11 mouse cellular contexts compared by ENCODE assay signal in the genomic region with DNA sequence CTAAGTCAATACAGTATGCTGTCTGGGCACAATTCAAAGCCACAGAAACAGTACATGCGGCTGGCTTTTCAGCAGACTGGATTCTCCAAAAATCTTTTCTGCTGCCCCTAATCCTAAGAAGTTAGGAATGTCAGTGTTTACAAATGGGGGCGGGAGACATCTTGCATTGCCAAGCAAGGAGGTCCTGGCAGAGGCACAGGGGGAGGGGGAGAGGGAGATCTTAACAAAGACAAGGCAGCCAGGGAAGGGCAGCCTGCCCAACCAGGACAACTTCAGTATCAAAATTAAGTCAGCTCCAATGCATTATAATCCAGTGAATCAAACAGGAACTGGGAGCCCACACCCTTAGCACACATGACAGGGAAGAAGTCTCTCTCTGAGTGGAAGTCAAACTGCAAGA.
A peak's percentile ranks its signal among the peaks of the same experiment; 100 is the strongest.
DNase-seq lines count a peak whose midpoint lies in the region; ATAC-seq and TF ChIP-seq lines count a peak whose summit lies in the region.
"Had no signal": no experiment of that assay in that cellular context is flagged by ENCODE, and none has a peak within 500 bp of the region (broad histone marks: within the 10 kb centered on the region; RNA-seq: fewer than 3 reads in every experiment).

No protein-coding gene starts in this region.

- TF ChIP-seq CTCF in lung, adult 2 months (IDR thresholded peaks at IDR 0.05; ENCODE audit: insufficient read depth, low read length), result no peak
- no peak for TF ChIP-seq CTCF in thymus, adult 2 months (IDR thresholded peaks at IDR 0.05; ENCODE audit: borderline replicate concordance, control insufficient read depth, extremely low read depth, insufficient read depth, low read length, poor library complexity)

- no peaks in the 10 kb centered on the region for H3K27me3 ChIP-seq in forebrain, embryonic 16.5 days (replicated peaks; ENCODE audit: control insufficient read depth, insufficient read depth, low read length)
- no peaks in the 10 kb centered on the region for H3K27me3 ChIP-seq in thymus, adult 2 months (ENCODE audit: control insufficient read depth, insufficient read depth, low read length)
- H3K27me3 ChIP-seq: hindbrain, embryonic 12.5 days had no signal

- no peak overlapping the region for H3K4me3 ChIP-seq in lung, adult 2 months (replicated peaks; ENCODE audit: extremely low read depth, low read depth, low read length)
- H3K4me3 ChIP-seq in forebrain, embryonic 16.5 days (replicated peaks; ENCODE audit: low read length), result no peak overlapping the region
- no peak overlapping the region for H3K4me3 ChIP-seq in thymus, adult 2 months (ENCODE audit: control insufficient read depth, insufficient read depth, low read length)
- H3K4me3 ChIP-seq: hindbrain, embryonic 12.5 days had no signal

- WGBS in lung, adult 2 months, result 23% methylated on average over 2 of the region's 2 CpGs
- 7% methylated on average over 2 of the region's 2 CpGs for WGBS in forebrain, embryonic 16.5 days
- 96% methylated on average over 2 of the region's 2 CpGs for WGBS in thymus, adult 2 months

- no peaks in the 10 kb centered on the region for H3K9me3 ChIP-seq in forebrain, embryonic 16.5 days (ENCODE audit: control insufficient read depth, low read length)
- H3K9me3 ChIP-seq: hindbrain, embryonic 12.5 days had no signal

- H3K27ac ChIP-seq in forebrain, embryonic 16.5 days (ENCODE audit: low read length), result no peak overlapping the region
- H3K27ac ChIP-seq in thymus, adult 2 months (ENCODE audit: control insufficient read depth, insufficient read depth, low read length), result no peak overlapping the region
- H3K27ac ChIP-seq: hindbrain, embryonic 12.5 days had no signal

- DNase-seq in lung, adult 18-20 months, result peak; percentile 47 to 67
- DNase-seq in lung, adult 2 months, result no peak
- DNase-seq in embryo, embryonic 10 days (ENCODE audit: low spot score), result peak; percentile 26
- DNase-seq in lung, postnatal 4 days, result peak; percentile 71 to 83
- no peak for DNase-seq in spleen, postnatal 10 days (ENCODE audit: low spot score in 2 of 2)
- DNase-seq in heart, adult 18-20 months, result no peak
- DNase-seq in thymus, adult 2 months, result no peak
- DNase-seq: cerebellum, adult 2 months; thymus, postnatal 25 days had no signal

- no peak for ATAC-seq in forebrain, embryonic 16.5 days

- peaks cover 10% of the 10 kb centered on the region for H3K4me1 ChIP-seq in lung, adult 2 months (ENCODE audit: control insufficient read depth, insufficient read depth, low read length)
- peaks cover 31% of the 10 kb centered on the region for H3K4me1 ChIP-seq in forebrain, embryonic 16.5 days (replicated peaks; ENCODE audit: control insufficient read depth, insufficient read depth, low read length)
- H3K4me1 ChIP-seq in thymus, adult 2 months (replicated peaks; ENCODE audit: control insufficient read depth, insufficient read depth, low read length), result no peaks in the 10 kb centered on the region

- H3K9ac ChIP-seq in forebrain, embryonic 16.5 days (replicated peaks; ENCODE audit: low read depth, low read length), result 0 out of 2 replicates have a peak overlapping the region, but pooled peaks have one; percentile 5
- H3K9ac ChIP-seq: hindbrain, embryonic 12.5 days had no signal

- no peaks in the 10 kb centered on the region; the same call in 1 of the 2 replicates for H3K36me3 ChIP-seq in forebrain, embryonic 16.5 days (ENCODE audit: control insufficient read depth, insufficient read depth)
- H3K36me3 ChIP-seq in thymus, adult 2 months (ENCODE audit: control insufficient read depth, insufficient read depth, low read length), result no peaks in the 10 kb centered on the region

- no peak overlapping the region for H3K4me2 ChIP-seq in forebrain, embryonic 16.5 days (ENCODE audit: low read length)
- H3K4me2 ChIP-seq: hindbrain, embryonic 12.5 days had no signal

- no peak for TF ChIP-seq POLR2A in lung, adult 2 months (IDR thresholded peaks at IDR 0.05; ENCODE audit: borderline replicate concordance, extremely low read depth, low read depth, low read length)
- no peak for TF ChIP-seq POLR2A in thymus, adult 2 months (IDR thresholded peaks at IDR 0.05; ENCODE audit: control insufficient read depth, extremely low read depth, insufficient read depth, low read length, poor library complexity)

Comparison
In these comparisons a context has a peak if more than half of its experiments do, and no peak if none do; other contexts are left out.
1. DNase-seq: peak in lung, adult 18-20 months (2 of 2), embryo, embryonic 10 days (single experiment) and lung, postnatal 4 days (2 of 2); none in lung, adult 2 months (single experiment), spleen, postnatal 10 days (0 of 2), heart, adult 18-20 months (0 of 2) and thymus, adult 2 months (single experiment).